Mouse (Mus musculus): ENCODE data around the gene Hbp1. TPM values are rescaled to one million over a fixed set of nuclear protein-coding genes. Genes with fewer than 3 reads are reported as not detected.

The Hbp1 gene
- polyA plus RNA-seq, 1 experiment from 2014 or later = 121 TPM

DNA sequence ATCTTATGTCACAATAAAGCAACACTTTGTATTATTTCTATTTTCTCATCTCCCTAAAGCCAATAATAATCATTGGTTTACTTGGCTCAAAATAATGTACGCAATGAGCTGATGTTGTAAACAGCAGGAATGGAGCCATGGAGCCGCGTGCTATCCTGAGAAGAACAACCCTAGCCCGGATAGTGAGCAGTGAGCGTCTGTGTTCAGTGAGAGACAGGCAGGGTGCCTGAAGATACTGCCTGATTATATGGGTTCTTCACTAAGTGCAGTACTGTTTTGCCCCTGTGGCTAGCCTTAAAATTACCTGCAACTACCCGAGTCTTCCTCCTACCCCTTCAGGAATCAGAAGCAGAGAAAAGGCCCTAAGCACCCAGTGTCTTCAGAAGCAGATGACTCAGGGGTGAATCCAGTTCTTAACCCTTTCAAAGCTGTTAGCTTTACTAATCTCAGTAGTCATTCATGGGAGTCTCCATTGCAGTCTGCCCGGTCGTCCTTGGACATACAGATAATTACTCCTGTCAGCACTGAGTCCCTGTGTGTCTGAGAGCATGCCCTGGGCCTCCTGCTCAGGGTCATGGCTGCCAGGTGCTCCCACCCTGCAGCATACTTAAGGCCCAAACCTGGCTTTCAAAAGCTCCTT lies 55.1 kb downstream of the Hbp1 start:
- no peak for TF ChIP-seq CTCF (IDR thresholded peaks at IDR 0.05; ENCODE audit: low read depth)
- no peak overlapping the region for H3K9ac ChIP-seq
- ATAC-seq (ENCODE audit: insufficient read depth) (no peak), DNase-seq (no peak)
- no peaks in the 10 kb centered on the region for H3K27me3 ChIP-seq (ENCODE audit: insufficient read depth, low read length)
- no peak overlapping the region for H3K4me3 ChIP-seq (ENCODE audit: low read depth, low read length)
- H3K4me1 ChIP-seq (ENCODE audit: insufficient read depth) = peaks cover 4% of the 10 kb centered on the region; the same call in 1 of the 2 replicates
- no peaks in the 10 kb centered on the region for H3K9me3 ChIP-seq (ENCODE audit: low read depth, low read length)
- peaks cover 4% of the 10 kb centered on the region; the same call in 1 of the 2 replicates for H3K36me3 ChIP-seq (ENCODE audit: insufficient read depth)
- WGBS = 43% methylated on average over 8 of the region's 8 CpGs
- no peak overlapping the region for H3K27ac ChIP-seq (ENCODE audit: low read depth)
- H3K4me2 ChIP-seq = no peak overlapping the region

DNA sequence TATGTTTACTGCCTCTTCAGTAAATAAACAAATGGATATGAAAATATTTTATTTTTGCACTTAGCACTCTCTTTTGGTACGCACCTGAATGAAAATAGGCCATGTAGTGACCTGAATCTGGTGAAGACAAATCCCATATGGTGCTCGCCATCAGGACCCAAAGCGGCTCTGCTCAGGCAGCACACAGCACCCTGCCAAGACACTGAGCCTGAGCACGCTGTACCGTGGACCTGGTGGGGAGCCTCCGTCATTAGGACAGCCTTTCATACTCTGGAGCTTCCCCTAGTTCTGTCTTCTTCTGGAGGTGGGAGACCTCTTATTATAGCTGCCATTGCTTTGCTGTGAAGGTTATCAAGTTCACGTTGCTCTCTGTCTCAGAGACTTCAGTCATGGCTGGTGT lies 57.6 kb downstream of the Hbp1 start:
- TF ChIP-seq CTCF (IDR thresholded peaks at IDR 0.05; ENCODE audit: low read depth) = no peak
- peaks cover 4% of the 10 kb centered on the region; the same call in 1 of the 2 replicates for H3K4me1 ChIP-seq (ENCODE audit: insufficient read depth)
- no peaks in the 10 kb centered on the region for H3K27me3 ChIP-seq (ENCODE audit: insufficient read depth, low read length)
- no peak for DNase-seq
- H3K4me2 ChIP-seq = no peak overlapping the region
- H3K9ac ChIP-seq = no peak overlapping the region
- H3K4me3 ChIP-seq (ENCODE audit: low read depth, low read length) = no peak overlapping the region
- no peak for ATAC-seq (ENCODE audit: insufficient read depth)
- 84% methylated on average over 7 of the region's 7 CpGs for WGBS
- H3K27ac ChIP-seq (ENCODE audit: low read depth) = no peak overlapping the region
- H3K36me3 ChIP-seq (ENCODE audit: insufficient read depth) = peaks cover 6% of the 10 kb centered on the region; the same call in 1 of the 2 replicates
- H3K9me3 ChIP-seq (ENCODE audit: low read depth, low read length) = no peaks in the 10 kb centered on the region

- H3K27ac ChIP-seq (ENCODE audit: low read depth) = no peak overlapping the region
- H3K4me3 ChIP-seq (ENCODE audit: low read depth, low read length) = no peak overlapping the region
- H3K4me2 ChIP-seq = no peak overlapping the region
- no peak for ATAC-seq (ENCODE audit: insufficient read depth)
- no peak for TF ChIP-seq CTCF (IDR thresholded peaks at IDR 0.05; ENCODE audit: low read depth)
- H3K9ac ChIP-seq = no peak overlapping the region
- H3K27me3 ChIP-seq (ENCODE audit: insufficient read depth, low read length) = no peaks in the 10 kb centered on the region
- H3K36me3 ChIP-seq (ENCODE audit: insufficient read depth) = peaks cover 6% of the 10 kb centered on the region; the same call in 1 of the 2 replicates
- peaks cover 4% of the 10 kb centered on the region; the same call in 1 of the 2 replicates for H3K4me1 ChIP-seq (ENCODE audit: insufficient read depth)
- DNase-seq = no peak
- H3K9me3 ChIP-seq (ENCODE audit: low read depth, low read length) = no peaks in the 10 kb centered on the region
Observed at GRCm38 (mm10) chr12:31892079-31892478, 58.3 kb downstream of the Hbp1 start.

GRCm38 (mm10) chr12:31890685-31891084 lies 59.6 kb downstream of the Hbp1 start:
- no peak overlapping the region for H3K4me3 ChIP-seq (ENCODE audit: low read depth, low read length)
- TF ChIP-seq CTCF (IDR thresholded peaks at IDR 0.05; ENCODE audit: low read depth) = no peak
- WGBS = 68% methylated on average over 6 of the region's 6 CpGs
- H3K4me2 ChIP-seq = no peak overlapping the region
- H3K27ac ChIP-seq (ENCODE audit: low read depth) = no peak overlapping the region
- DNase-seq (no peak), ATAC-seq (ENCODE audit: insufficient read depth) (no peak)
- H3K9me3 ChIP-seq (ENCODE audit: low read depth, low read length) = no peaks in the 10 kb centered on the region
- 0 out of 2 replicates have a peak, but pooled peaks cover under 1% of the 10 kb centered on the region for H3K4me1 ChIP-seq (ENCODE audit: insufficient read depth)
- H3K36me3 ChIP-seq (ENCODE audit: insufficient read depth) = peaks cover 6% of the 10 kb centered on the region; the same call in 1 of the 2 replicates
- no peak overlapping the region for H3K9ac ChIP-seq
- H3K27me3 ChIP-seq (ENCODE audit: insufficient read depth, low read length) = no peaks in the 10 kb centered on the region

DNA sequence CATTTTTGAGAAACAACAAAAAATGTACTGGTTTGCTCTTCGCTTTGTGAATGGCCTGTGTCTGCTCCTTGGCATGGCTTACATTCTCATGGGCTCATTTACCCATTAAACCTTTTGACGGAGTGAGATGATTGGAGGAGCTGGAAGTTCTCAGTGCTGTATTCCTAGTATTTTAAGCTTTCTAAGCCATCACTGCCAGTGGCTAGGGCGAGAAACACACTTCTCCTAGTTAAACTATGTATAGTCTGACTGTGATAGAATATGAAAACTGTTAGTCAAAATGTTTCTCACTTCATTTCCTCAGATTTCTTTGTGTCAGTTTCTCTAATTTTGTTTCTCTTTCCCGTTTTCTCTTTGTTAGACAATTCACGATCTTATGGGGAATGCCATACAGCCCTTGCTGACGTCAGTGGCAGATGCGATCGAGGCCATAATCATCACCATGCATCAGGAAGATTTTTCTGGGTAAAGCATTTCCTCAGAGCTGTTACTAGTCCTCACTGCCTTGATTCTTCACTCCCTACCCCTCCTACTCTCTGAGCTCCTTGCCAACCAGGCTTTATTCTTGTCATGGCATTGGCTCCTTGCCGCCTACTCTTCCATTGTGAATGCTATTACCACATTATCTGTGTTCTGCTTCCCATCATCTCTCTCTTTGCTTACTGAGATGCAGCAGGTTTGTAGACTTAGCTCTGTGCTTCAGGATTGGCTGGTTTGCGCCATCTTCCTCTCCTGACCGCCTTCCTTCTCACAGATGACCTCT lies 64.3 kb downstream of the Hbp1 start:
- no peaks in the 10 kb centered on the region for H3K9me3 ChIP-seq (ENCODE audit: low read depth, low read length)
- H3K4me2 ChIP-seq = no peak overlapping the region
- no peak overlapping the region for H3K27ac ChIP-seq (ENCODE audit: low read depth)
- DNase-seq (no peak), ATAC-seq (ENCODE audit: insufficient read depth) (no peak)
- no peak overlapping the region for H3K9ac ChIP-seq
- H3K27me3 ChIP-seq (ENCODE audit: insufficient read depth, low read length) = no peaks in the 10 kb centered on the region
- H3K4me1 ChIP-seq (ENCODE audit: insufficient read depth) = no peaks in the 10 kb centered on the region
- H3K36me3 ChIP-seq (ENCODE audit: insufficient read depth) = 0 out of 2 replicates have a peak, but pooled peaks cover 3% of the 10 kb centered on the region
- H3K4me3 ChIP-seq (ENCODE audit: low read depth, low read length) = no peak overlapping the region
- no peak for TF ChIP-seq CTCF (IDR thresholded peaks at IDR 0.05; ENCODE audit: low read depth)
- 91% methylated on average over 11 of the region's 11 CpGs for WGBS

DNA sequence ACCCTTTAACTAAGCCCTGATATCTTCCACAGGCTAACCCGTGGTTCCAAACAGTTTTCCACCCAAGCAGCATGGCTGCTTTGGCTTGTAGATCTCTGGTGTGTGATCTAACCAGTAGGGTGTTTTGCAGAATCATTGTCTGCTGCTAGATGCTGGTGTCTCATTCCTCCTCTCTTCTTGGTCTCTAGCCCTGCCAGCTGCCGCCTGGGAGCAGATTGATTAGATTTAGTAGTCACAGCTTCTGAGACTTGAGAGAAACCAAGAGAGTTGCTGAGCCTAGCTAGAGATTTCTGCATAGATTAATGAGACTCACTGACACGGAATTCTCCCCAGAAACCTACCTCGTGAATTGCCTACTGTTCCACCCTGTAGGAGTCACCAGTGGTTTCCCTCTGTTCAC lies 65.3 kb downstream of the Hbp1 start:
- Histone ChIP-seq H3K4me1 (ENCODE audit: insufficient read depth) (no peaks in the 10 kb centered on the region), H3K9ac (no peak overlapping the region), H3K36me3 (ENCODE audit: insufficient read depth) (0 out of 2 replicates have a peak, but pooled peaks cover 3% of the 10 kb centered on the region), H3K27me3 (ENCODE audit: insufficient read depth, low read length) (no peaks in the 10 kb centered on the region), H3K27ac (ENCODE audit: low read depth) (no peak overlapping the region), H3K4me2 (no peak overlapping the region), H3K9me3 (ENCODE audit: low read depth, low read length) (no peaks in the 10 kb centered on the region), H3K4me3 (ENCODE audit: low read depth, low read length) (no peak overlapping the region)
- TF ChIP-seq CTCF (IDR thresholded peaks at IDR 0.05; ENCODE audit: low read depth) = no peak
- WGBS = 77% methylated on average over 4 of the region's 4 CpGs
- ATAC-seq (ENCODE audit: insufficient read depth) (no peak), DNase-seq (no peak)

DNA sequence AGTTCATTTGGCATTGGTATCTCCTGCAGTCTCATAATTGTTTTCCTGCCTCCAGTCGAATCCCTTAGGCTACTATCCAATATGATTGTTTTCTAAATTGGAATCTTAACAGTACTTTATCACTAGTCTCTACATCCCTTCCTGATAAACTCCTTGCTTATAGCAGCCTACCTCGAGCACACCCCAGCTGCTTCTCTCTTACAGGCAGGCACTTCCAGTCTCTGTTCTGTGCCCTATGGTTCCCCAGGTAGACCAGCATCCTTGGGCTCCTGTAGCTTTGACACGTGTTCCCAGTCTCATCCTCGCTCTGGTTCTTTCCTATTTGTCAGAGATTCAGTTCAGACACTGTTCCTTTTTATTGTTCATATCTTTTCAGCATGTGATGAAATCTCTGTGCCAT lies 66.0 kb downstream of the Hbp1 start:
- no peaks in the 10 kb centered on the region for H3K36me3 ChIP-seq (ENCODE audit: insufficient read depth)
- H3K9ac ChIP-seq = no peak overlapping the region
- no peaks in the 10 kb centered on the region for H3K27me3 ChIP-seq (ENCODE audit: insufficient read depth, low read length)
- H3K4me3 ChIP-seq (ENCODE audit: low read depth, low read length) = no peak overlapping the region
- H3K27ac ChIP-seq (ENCODE audit: low read depth) = no peak overlapping the region
- WGBS = 83% methylated on average over 4 of the region's 4 CpGs
- no peak for ATAC-seq (ENCODE audit: insufficient read depth)
- no peak for TF ChIP-seq CTCF (IDR thresholded peaks at IDR 0.05; ENCODE audit: low read depth)
- H3K4me1 ChIP-seq (ENCODE audit: insufficient read depth) = no peaks in the 10 kb centered on the region
- H3K4me2 ChIP-seq = no peak overlapping the region
- no peak for DNase-seq
- H3K9me3 ChIP-seq (ENCODE audit: low read depth, low read length) = no peaks in the 10 kb centered on the region
